Mouse (Mus musculus): ENCODE measurements around the gene Ddx17.

Ddx17 gene

GRCm38 (mm10) chr15:79518571-79518970, 28.0 kb downstream of the Ddx17 start:
- no peak for DNase-seq (ENCODE audit: low spot score)

GRCm38 (mm10) chr15:79517710-79518109, 28.8 kb downstream of the Ddx17 start:
- no peak for DNase-seq (ENCODE audit: low spot score)

- peak; percentile 58 for DNase-seq (ENCODE audit: low spot score)
These were observed 30.1 kb downstream of the Ddx17 start, which contains the start of gene Kdelr3 for GRCm38 (mm10) chr15:79516171-79517096. Gene Kdelr3 (plus strand): TSS chr15:79516411.

- DNase-seq (ENCODE audit: low spot score): no peak
These were observed 32.6 kb downstream of the Ddx17 start for GRCm38 (mm10) chr15:79513940-79514339.

- peak; percentile 76 for DNase-seq (ENCODE audit: low spot score)
These were observed 34.8 kb downstream of the Ddx17 start for GRCm38 (mm10) chr15:79511553-79512320.

- no peak for DNase-seq (ENCODE audit: low spot score)
These were observed 36.1 kb downstream of the Ddx17 start for GRCm38 (mm10) chr15:79510425-79510824.

- no peak for DNase-seq (ENCODE audit: low spot score)
These were observed 36.5 kb downstream of the Ddx17 start for GRCm38 (mm10) chr15:79509998-79510397.

GRCm38 (mm10) chr15:79507055-79507828, 39.3 kb downstream of the Ddx17 start:
- DNase-seq (ENCODE audit: low spot score): no peak

- no peak for DNase-seq (ENCODE audit: low spot score)
These were observed 40.1 kb downstream of the Ddx17 start for GRCm38 (mm10) chr15:79506460-79506859.

- DNase-seq (ENCODE audit: low spot score): peak; percentile 42
These were observed 40.8 kb downstream of the Ddx17 start for GRCm38 (mm10) chr15:79505616-79506283.

GRCm38 (mm10) chr15:79504707-79505452, 41.7 kb downstream of the Ddx17 start, which contains the start of gene Kcnj4:
Gene Kcnj4 (minus strand): TSS chr15:79505241.
- no peak for DNase-seq (ENCODE audit: low spot score)

GRCm38 (mm10) chr15:79503438-79503837, 43.1 kb downstream of the Ddx17 start:
- no peak for DNase-seq (ENCODE audit: low spot score)

- DNase-seq (ENCODE audit: low spot score): no peak
These were observed 43.6 kb downstream of the Ddx17 start for GRCm38 (mm10) chr15:79502891-79503341.

- no peak for DNase-seq (ENCODE audit: low spot score)
These were observed 46.4 kb downstream of the Ddx17 start for GRCm38 (mm10) chr15:79500110-79500509.

- no peak for DNase-seq (ENCODE audit: low spot score)
These were observed 53.0 kb downstream of the Ddx17 start for GRCm38 (mm10) chr15:79493527-79493926.

- DNase-seq (ENCODE audit: low spot score): no peak
These were observed 57.1 kb downstream of the Ddx17 start for GRCm38 (mm10) chr15:79489463-79489862.

GRCm38 (mm10) chr15:79481181-79481688, 65.3 kb downstream of the Ddx17 start:
- no peak for DNase-seq (ENCODE audit: low spot score)
